Mouse (Mus musculus) thymus, adult 2 months (tissue): ENCODE measurements around the gene Knstrn.

ENCODE experiments used
- CTCF ChIP-seq: fragments of 200-500 bp; IDR thresholded peaks from 2 replicates; pipeline ENCODE4 v1.5.1; 2012; ENCODE audit warnings: mild to moderate bottlenecking, control low read depth, low read length, moderate library complexity, borderline replicate concordance; ENCODE audit not compliant: control insufficient read depth, poor library complexity, insufficient read depth; ENCODE audit errors: extremely low read depth
- POLR2A ChIP-seq: fragments of 200-500 bp; IDR thresholded peaks from 2 replicates; pipeline ENCODE4 v1.6.1; 2012; ENCODE audit warnings: mild to moderate bottlenecking, low read length, control low read depth, moderate library complexity; ENCODE audit not compliant: control insufficient read depth, poor library complexity, insufficient read depth; ENCODE audit errors: extremely low read depth

GRCm38 (mm10) chr2:118871032-118871431, 57.2 kb downstream of the Knstrn start:
- no peak for TF ChIP-seq POLR2A
- no peak for TF ChIP-seq CTCF
